Mouse (Mus musculus) MEL (cell line): ENCODE data around the gene Ctnnb1. TPM values are rescaled to one million over a fixed set of nuclear protein-coding genes. Genes with fewer than 3 reads are reported as not detected.

Experiments
- DNase-seq: peaks from one replicate; pipeline ENCODE4 v3.0.0; 2011; ENCODE audit warnings: low read depth, low spot score
- H3K27ac ChIP-seq: 2 replicates; pipeline ENCODE4 v1.5.1; 2012; ENCODE audit warnings: low read depth, mild to moderate bottlenecking, control low read depth, low read length, moderate library complexity; ENCODE audit not compliant: control insufficient read depth
- H3K27me3 ChIP-seq, 2 experiments: fragments of 150-350 bp in 1 of 2; sonication (generic) in 1 of 2; 2 replicates each; pipeline ENCODE4 v1.6.1; 2012; ENCODE audit warnings: low read length in 2 of 2, mild to moderate bottlenecking in 2 of 2, improper control_type of control experiment in 1 of 2, moderate library complexity in 1 of 2; ENCODE audit not compliant: insufficient read depth in 2 of 2, control insufficient read depth in 1 of 2
- H3K36me3 ChIP-seq, 2 experiments: 2 replicates each; pipeline ENCODE4 v1.6.1; 2012 to 2014; ENCODE audit warnings: low read length in 2 of 2, improper control_type of control experiment in 1 of 2, inconsistent platforms in 1 of 2, mild to moderate bottlenecking in 1 of 2; ENCODE audit not compliant: insufficient read depth in 2 of 2, control insufficient read depth in 1 of 2
- H3K4me1 ChIP-seq, 2 experiments: fragments of 150-350 bp in 1 of 2; sonication (generic) in 1 of 2; 2 replicates each; pipeline ENCODE4 v1.6.1; 2012; ENCODE audit warnings: low read length in 2 of 2, improper control_type of control experiment in 1 of 2, mild to moderate bottlenecking in 1 of 2; ENCODE audit not compliant: insufficient read depth in 2 of 2, control insufficient read depth in 1 of 2
- H3K4me3 ChIP-seq, 2 experiments: fragments of 150-350 bp in 1 of 2; sonication (generic) in 1 of 2; 2 replicates each; pipeline ENCODE4 v1.5.1; 2012; ENCODE audit warnings: low read depth in 2 of 2, low read length in 2 of 2, mild to moderate bottlenecking in 2 of 2, moderate library complexity in 2 of 2, control low read depth in 1 of 2, improper control_type of control experiment in 1 of 2; ENCODE audit not compliant: control insufficient read depth in 1 of 2, insufficient read depth in 1 of 2
- H3K79me2 ChIP-seq: 2 replicates; pipeline ENCODE4 v1.6.1; 2012; ENCODE audit warnings: mild to moderate bottlenecking, low read length, moderate library complexity; ENCODE audit not compliant: control insufficient read depth, poor library complexity, insufficient read depth
- H3K9ac ChIP-seq: 2 replicates; pipeline ENCODE4 v1.6.1; 2012; ENCODE audit warnings: low read depth, mild to moderate bottlenecking, control low read depth, low read length, moderate library complexity; ENCODE audit not compliant: control insufficient read depth, poor library complexity, severe bottlenecking
- H3K9me3 ChIP-seq: fragments of 150-350 bp; sonication (generic); replicated peaks from 2 replicates; pipeline ENCODE4 v1.6.1; 2012; ENCODE audit warnings: mild to moderate bottlenecking, low read length, improper control_type of control experiment, moderate library complexity; ENCODE audit not compliant: insufficient read depth
- CTCF ChIP-seq, 3 experiments: IDR thresholded peaks in 2 of 3; conservative IDR thresholded peaks in 1 of 3; 2 replicates each; pipeline ENCODE4 v1.5.1; 2011 to 2012; ENCODE audit warnings: low read length in 3 of 3, low read depth in 2 of 3, mild to moderate bottlenecking in 2 of 3, improper control_type of control experiment in 1 of 3, inconsistent platforms in 1 of 3, mixed read lengths in 1 of 3, moderate library complexity in 1 of 3; ENCODE audit not compliant: control insufficient read depth in 1 of 3, insufficient read depth in 1 of 3, poor library complexity in 1 of 3, severe bottlenecking in 1 of 3
- ELF1 ChIP-seq: IDR thresholded peaks from 2 replicates; pipeline ENCODE4 v1.6.1; 2014; ENCODE audit warnings: low read depth, mild to moderate bottlenecking, inconsistent platforms, low read length, improper control_type of control experiment, moderate library complexity
- EP300 ChIP-seq, 2 experiments: IDR thresholded peaks; 2 replicates each; pipeline ENCODE4 v1.6.1; 2011; ENCODE audit warnings: improper control_type of control experiment in 2 of 2, low read length in 2 of 2, low read depth in 1 of 2, mild to moderate bottlenecking in 1 of 2
- GATA1 ChIP-seq: IDR thresholded peaks from 2 replicates; pipeline ENCODE4 v1.6.1; 2011; ENCODE audit warnings: low read depth, low read length, improper control_type of control experiment
- KAT2A ChIP-seq: conservative IDR thresholded peaks from 2 replicates; pipeline ENCODE4 v1.6.1; 2012; ENCODE audit warnings: low read depth, low read length, improper control_type of control experiment, inconsistent platforms
- MAFK ChIP-seq: IDR thresholded peaks from 2 replicates; pipeline ENCODE4 v1.6.1; 2011; ENCODE audit warnings: low read depth, mild to moderate bottlenecking, low read length, improper control_type of control experiment, borderline replicate concordance
- MAZ ChIP-seq: IDR thresholded peaks from 2 replicates; pipeline ENCODE4 v1.6.1; 2012; ENCODE audit warnings: low read depth, mild to moderate bottlenecking, inconsistent platforms, low read length, improper control_type of control experiment
- MYB ChIP-seq: IDR thresholded peaks from 2 replicates; pipeline ENCODE4 v1.6.1; 2011; ENCODE audit warnings: mild to moderate bottlenecking, low read depth, low read length, improper control_type of control experiment
- NELFE ChIP-seq: IDR thresholded peaks from 2 replicates; pipeline ENCODE4 v1.6.1; 2011; ENCODE audit warnings: low read depth, low read length, improper control_type of control experiment
- POLR2A ChIP-seq, 2 experiments: IDR thresholded peaks; 2 replicates each; pipeline ENCODE4 v1.6.1; 2011 to 2012; ENCODE audit warnings: low read length in 2 of 2, mild to moderate bottlenecking in 2 of 2, control low read depth in 1 of 2, improper control_type of control experiment in 1 of 2, low read depth in 1 of 2, moderate library complexity in 1 of 2; ENCODE audit not compliant: control insufficient read depth in 1 of 2, insufficient read depth in 1 of 2, poor library complexity in 1 of 2
- RAD21 ChIP-seq: IDR thresholded peaks from 2 replicates; pipeline ENCODE4 v1.6.1; 2011; ENCODE audit warnings: mild to moderate bottlenecking, low read depth, low read length, improper control_type of control experiment
- SIN3A ChIP-seq: IDR thresholded peaks from 2 replicates; pipeline ENCODE4 v1.6.1; 2012; ENCODE audit warnings: low read length, improper control_type of control experiment, inconsistent platforms
- TAL1 ChIP-seq: IDR thresholded peaks from 2 replicates; pipeline ENCODE4 v1.6.1; 2012; ENCODE audit warnings: mild to moderate bottlenecking, inconsistent platforms, low read length, moderate library complexity, mixed read lengths
- TBP ChIP-seq: IDR thresholded peaks from 2 replicates; pipeline ENCODE4 v1.8.0; 2011; ENCODE audit warnings: low read depth, low read length, improper control_type of control experiment
- TCF12 ChIP-seq: IDR thresholded peaks from 2 replicates; pipeline ENCODE4 v1.6.1; 2014; ENCODE audit warnings: low read depth, mild to moderate bottlenecking, inconsistent platforms, low read length, improper control_type of control experiment, moderate library complexity
- UBTF ChIP-seq: IDR thresholded peaks from 2 replicates; pipeline ENCODE4 v1.6.1; 2012; ENCODE audit warnings: low read depth, mild to moderate bottlenecking, inconsistent platforms, low read length, improper control_type of control experiment, moderate library complexity, borderline replicate concordance; ENCODE audit not compliant: insufficient read depth
- USF1 ChIP-seq: IDR thresholded peaks from 2 replicates; pipeline ENCODE4 v1.6.1; 2014; ENCODE audit warnings: low read depth, mild to moderate bottlenecking, inconsistent platforms, low read length, improper control_type of control experiment, moderate library complexity
- USF2 ChIP-seq, 2 experiments: IDR thresholded peaks; 2 replicates each; pipeline ENCODE4 v1.6.1; 2011 to 2012; ENCODE audit warnings: improper control_type of control experiment in 2 of 2, low read length in 2 of 2, borderline replicate concordance in 1 of 2, inconsistent platforms in 1 of 2, low read depth in 1 of 2, mild to moderate bottlenecking in 1 of 2; ENCODE audit not compliant: insufficient read depth in 1 of 2
- ZKSCAN1 ChIP-seq: IDR thresholded peaks from 2 replicates; pipeline ENCODE4 v1.6.1; 2012; ENCODE audit warnings: low read depth, mild to moderate bottlenecking, inconsistent platforms, low read length, improper control_type of control experiment, moderate library complexity
- ZNF384 ChIP-seq: IDR thresholded peaks from 2 replicates; pipeline ENCODE4 v1.6.1; 2012; ENCODE audit warnings: low read depth, mild to moderate bottlenecking, inconsistent platforms, low read length, improper control_type of control experiment
- polyA plus RNA-seq, 2 experiments: library from polyadenylated mRNA; stranded (reverse) in 1 of 2; unstranded in 1 of 2; fragments of >175 nt in 1 of 2; fragments of >200 nt in 1 of 2; gene quantifications; 2 replicates each; pipeline versions ENCODE4 v1.2.1 to v1.2.4; 2012; ENCODE audit warnings: low replicate concordance in 2 of 2, low read depth in 1 of 2; ENCODE audit not compliant: insufficient read length in 2 of 2, insufficient read depth in 1 of 2, missing spikeins in 1 of 2
- total RNA-seq: library from RNA; depleted of rRNA; stranded (reverse); fragments of 300-350 nt; gene quantifications from 2 replicates; pipeline ENCODE4 v1.2.3, GENCODE M21; 2012

The Ctnnb1 gene
- total and polyA plus RNA-seq, 3 experiments: 302 to 701 (median 377) TPM

DNA sequence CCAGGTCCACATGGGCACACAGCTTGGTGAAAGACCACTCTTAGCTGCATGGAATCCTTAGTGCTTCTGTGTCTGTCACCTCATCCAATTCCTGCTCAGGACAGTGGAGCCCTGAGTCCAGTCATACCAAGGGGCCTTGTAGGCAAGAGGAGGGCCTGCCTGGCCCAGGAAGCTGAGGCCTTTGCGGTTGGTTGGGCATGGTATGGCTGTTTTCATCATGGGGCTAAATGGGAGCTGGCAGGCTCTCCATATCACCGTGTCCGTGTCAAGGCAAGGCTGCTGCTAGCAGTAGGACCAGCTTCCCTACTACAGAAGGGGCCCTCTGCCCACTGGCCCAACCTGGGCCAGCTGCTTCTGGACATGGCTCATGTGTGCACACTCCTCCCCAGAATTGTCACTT lies 34.7 kb downstream of the Ctnnb1 start:
- H3K9me3 ChIP-seq: no peaks in the 10 kb centered on the region
- H3K79me2 ChIP-seq: no peaks in the 10 kb centered on the region
- DNase-seq: no peak
- H3K4me3 ChIP-seq: no peak overlapping the region
- H3K4me1 ChIP-seq: peaks cover 8 to 25% of the 10 kb centered on the region in 2 experiments
- TF ChIP-seq TAL1: no peak
- TF ChIP-seq ZKSCAN1: no peak
- TF ChIP-seq EP300 (IDR thresholded peaks at IDR 0.05; ENCODE audit: low read depth in 1 of 2, low read length in 2 of 2): no peak
- no peak for TF ChIP-seq CTCF (IDR thresholded peaks at IDR 0.05 in 2 of 3, conservative IDR thresholded peaks at IDR 0.05 in 1 of 3; ENCODE audit: control insufficient read depth in 1 of 3, insufficient read depth in 1 of 3, low read depth in 2 of 3, low read length in 3 of 3, poor library complexity in 1 of 3, severe bottlenecking in 1 of 3)
- no peak for TF ChIP-seq TCF12
- TF ChIP-seq MAZ: no peak
- no peak for TF ChIP-seq USF2 (IDR thresholded peaks at IDR 0.05; ENCODE audit: borderline replicate concordance in 1 of 2, insufficient read depth in 1 of 2, low read depth in 1 of 2, low read length in 2 of 2)
- TF ChIP-seq ZNF384: no peak
- no peak for TF ChIP-seq GATA1
- no peak for TF ChIP-seq MAFK
- TF ChIP-seq UBTF: no peak
- TF ChIP-seq ELF1: no peak
- TF ChIP-seq USF1: no peak
- TF ChIP-seq MYB: no peak
- no peak for TF ChIP-seq POLR2A (IDR thresholded peaks at IDR 0.05; ENCODE audit: control insufficient read depth in 1 of 2, insufficient read depth in 1 of 2, low read depth in 1 of 2, low read length in 2 of 2, poor library complexity in 1 of 2)
- no peak for TF ChIP-seq NELFE
- TF ChIP-seq RAD21: no peak
- TF ChIP-seq TBP: no peak
- no peak for TF ChIP-seq KAT2A
- H3K27me3 ChIP-seq: no peaks in the 10 kb centered on the region
- H3K9ac ChIP-seq: no peak overlapping the region
- no peak overlapping the region for H3K27ac ChIP-seq
- peaks cover 11 to 22% of the 10 kb centered on the region in 2 experiments for H3K36me3 ChIP-seq

DNA sequence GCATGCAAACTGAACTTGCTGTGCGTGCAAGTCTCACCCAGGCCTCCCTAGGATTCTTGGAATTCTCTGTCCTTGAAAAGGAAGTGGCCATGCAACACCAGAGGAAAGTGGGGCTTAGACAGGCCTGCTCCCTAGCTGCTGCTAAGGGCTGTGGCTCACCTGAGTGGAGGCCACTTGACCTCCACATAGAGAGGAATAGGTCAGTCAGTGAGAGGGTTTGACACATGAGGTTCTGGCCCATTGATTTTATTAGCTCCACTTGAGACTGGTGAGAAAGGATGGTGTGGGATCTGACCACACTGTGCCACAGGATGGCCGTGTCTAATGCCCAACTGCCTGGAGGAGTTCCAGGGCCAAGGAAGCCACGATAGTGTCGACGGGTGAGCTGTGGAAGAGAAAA lies 35.2 kb downstream of the Ctnnb1 start:
- TF ChIP-seq SIN3A: no peak
- no peak for TF ChIP-seq CTCF (IDR thresholded peaks at IDR 0.05 in 2 of 3, conservative IDR thresholded peaks at IDR 0.05 in 1 of 3; ENCODE audit: control insufficient read depth in 1 of 3, insufficient read depth in 1 of 3, low read depth in 2 of 3, low read length in 3 of 3, poor library complexity in 1 of 3, severe bottlenecking in 1 of 3)
- no peaks in the 10 kb centered on the region for H3K27me3 ChIP-seq
- H3K4me1 ChIP-seq: peaks cover 8 to 25% of the 10 kb centered on the region in 2 experiments
- no peak overlapping the region for H3K9ac ChIP-seq
- H3K4me3 ChIP-seq: no peak overlapping the region
- H3K9me3 ChIP-seq: no peaks in the 10 kb centered on the region
- peaks cover 11 to 22% of the 10 kb centered on the region in 2 experiments for H3K36me3 ChIP-seq
- H3K79me2 ChIP-seq: no peaks in the 10 kb centered on the region
- DNase-seq: no peak
- no peak overlapping the region for H3K27ac ChIP-seq
